10 mouse cellular contexts compared by ENCODE assay signal in the genomic region with DNA sequence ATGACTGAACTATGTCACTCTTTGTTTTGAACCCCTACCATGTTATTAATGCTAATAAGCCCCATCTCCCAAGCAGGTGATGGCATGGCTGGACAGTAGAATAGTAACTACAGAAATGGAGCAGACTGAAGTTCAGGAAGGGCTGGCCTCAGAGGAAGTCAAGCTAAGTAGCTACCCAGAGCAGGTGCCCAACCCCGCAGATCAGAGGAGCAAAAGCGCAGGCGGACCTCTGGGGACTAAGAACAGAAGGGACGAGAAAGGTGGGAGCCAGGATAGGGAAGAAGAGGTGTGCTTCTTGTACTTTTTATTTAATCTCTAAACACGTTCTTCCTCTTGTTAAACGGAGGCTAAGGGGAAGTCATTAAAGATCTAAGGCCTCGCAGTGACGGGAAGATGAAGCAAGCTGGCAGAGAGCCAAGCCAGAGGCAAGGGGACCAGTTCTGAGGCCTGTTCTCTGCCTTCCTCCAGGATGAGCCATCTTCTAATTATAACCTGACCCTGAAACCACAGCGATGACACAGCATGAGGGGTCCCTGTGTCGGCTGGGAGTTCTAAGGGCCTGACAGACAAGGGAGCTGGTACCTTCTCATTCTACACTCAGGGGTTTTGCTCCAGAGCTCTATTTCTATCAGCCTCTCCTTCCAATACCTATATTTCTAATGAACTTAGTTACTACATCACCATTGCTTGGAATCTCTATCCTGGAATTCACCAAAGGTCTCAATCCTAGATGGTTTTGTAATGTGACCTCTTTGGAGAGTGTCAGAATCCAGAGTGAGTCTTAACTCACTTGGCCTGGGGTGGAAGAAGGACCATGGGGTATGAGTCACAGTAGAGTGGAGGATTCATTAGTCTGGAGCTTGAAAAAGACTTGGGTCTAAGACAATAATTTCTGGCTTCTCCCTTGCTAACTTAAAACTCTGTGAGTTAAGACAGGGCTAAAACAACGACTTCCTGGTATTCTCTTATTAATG.
A peak's percentile ranks its signal among the peaks of the same experiment; 100 is the strongest.
DNase-seq lines count a peak whose midpoint lies in the region; ATAC-seq lines count a peak whose summit lies in the region.
"Had no signal": no experiment of that assay in that cellular context is flagged by ENCODE, and none has a peak within 500 bp of the region (broad histone marks: within the 10 kb centered on the region; RNA-seq: fewer than 3 reads in every experiment).

No protein-coding gene starts in this region.

- H3K4me2 ChIP-seq in heart, embryonic 14.5 days (ENCODE audit: low read length) = peak overlapping the region; percentile 14; the same call in 1 of the 2 replicates
- no peak overlapping the region for H3K4me2 ChIP-seq in liver, embryonic 13.5 days
- H3K4me2 ChIP-seq in intestine, embryonic 16.5 days (ENCODE audit: low read depth, low read length) = no peak overlapping the region

- 31% methylated on average over 11 of the region's 11 CpGs for WGBS in heart, embryonic 14.5 days
- 22% methylated on average over 11 of the region's 11 CpGs for WGBS in liver, embryonic 13.5 days (ENCODE audit: insufficient replicate concordance)
- WGBS in intestine, embryonic 16.5 days = 50% methylated on average over 11 of the region's 11 CpGs

- peaks cover 7 to 13% of the 10 kb centered on the region in 2 experiments for H3K4me1 ChIP-seq in heart, embryonic 14.5 days (ENCODE audit: control insufficient read depth in 2 of 2, insufficient read depth in 2 of 2, low read length in 2 of 2)
- H3K4me1 ChIP-seq in liver, embryonic 13.5 days (replicated peaks) = no peaks in the 10 kb centered on the region
- H3K4me1 ChIP-seq in intestine, embryonic 16.5 days (ENCODE audit: control insufficient read depth, insufficient read depth, low read length) = no peaks in the 10 kb centered on the region

- H3K36me3 ChIP-seq in heart, embryonic 14.5 days (ENCODE audit: control insufficient read depth, insufficient read depth, low read length) = no peaks in the 10 kb centered on the region
- no peaks in the 10 kb centered on the region for H3K36me3 ChIP-seq in liver, embryonic 13.5 days
- no peaks in the 10 kb centered on the region for H3K36me3 ChIP-seq in intestine, embryonic 16.5 days (ENCODE audit: control insufficient read depth, insufficient read depth, low read length)
- H3K36me3 ChIP-seq: G1E had no signal

- intact Hi-C loops in heart, postnatal 36 days (cut with DNase I) = no loop called here

- H3K9me3 ChIP-seq in heart, embryonic 14.5 days (ENCODE audit: control insufficient read depth, low read length) = no peaks in the 10 kb centered on the region
- no peaks in the 10 kb centered on the region for H3K9me3 ChIP-seq in liver, embryonic 13.5 days (replicated peaks)
- no peaks in the 10 kb centered on the region for H3K9me3 ChIP-seq in intestine, embryonic 16.5 days (ENCODE audit: control insufficient read depth, low read length)
- H3K9me3 ChIP-seq: G1E had no signal

- no peak overlapping the region for H3K9ac ChIP-seq in heart, embryonic 14.5 days (ENCODE audit: low read length)
- H3K9ac ChIP-seq in liver, embryonic 13.5 days = no peak overlapping the region
- H3K9ac ChIP-seq in intestine, embryonic 16.5 days (ENCODE audit: low read depth, low read length) = no peak overlapping the region

- H3K27me3 ChIP-seq in heart, embryonic 14.5 days (ENCODE audit: control insufficient read depth, insufficient read depth, low read length) = no peaks in the 10 kb centered on the region
- no peaks in the 10 kb centered on the region for H3K27me3 ChIP-seq in liver, embryonic 13.5 days
- no peaks in the 10 kb centered on the region for H3K27me3 ChIP-seq in intestine, embryonic 16.5 days (replicated peaks; ENCODE audit: control insufficient read depth, insufficient read depth, low read length)

- no peak overlapping the region for H3K27ac ChIP-seq in heart, embryonic 14.5 days (replicated peaks in 1 of 2; ENCODE audit: control insufficient read depth in 1 of 2, insufficient read depth in 1 of 2, low read depth in 2 of 2, low read length in 2 of 2)
- H3K27ac ChIP-seq in liver, embryonic 13.5 days = no peak overlapping the region
- H3K27ac ChIP-seq in intestine, embryonic 16.5 days (ENCODE audit: low read length) = no peak overlapping the region

- no peak overlapping the region for H3K4me3 ChIP-seq in heart, embryonic 14.5 days (ENCODE audit: control insufficient read depth in 1 of 2, insufficient read depth in 1 of 2, low read depth in 1 of 2, low read length in 2 of 2)
- H3K4me3 ChIP-seq in liver, embryonic 13.5 days (replicated peaks) = no peak overlapping the region
- no peak overlapping the region for H3K4me3 ChIP-seq in intestine, embryonic 16.5 days (ENCODE audit: low read length)

- ATAC-seq in heart, embryonic 14.5 days (ENCODE audit: insufficient number of reproducible peaks, insufficient read depth, low FRiP score, low read depth) = no peak
- ATAC-seq in liver, embryonic 13.5 days (ENCODE audit: low read depth) = no peak; the same call in 1 of the 2 replicates
- ATAC-seq in inflammation-experienced regulatory T-cells, adult 6 months = no peak
- ATAC-seq in intestine, embryonic 16.5 days = no peak

- DNase-seq in heart, postnatal 36 days = no peak
- DNase-seq in 3134 (ENCODE audit: extremely low read depth, insufficient read length, low spot score) = peak; percentile 46
- DNase-seq in adrenal gland, postnatal 10 days = peak; percentile 20
- DNase-seq in liver, embryonic 13.5 days = peak; percentile 3
- no peak for DNase-seq in natural killer cell, adult 2 months (ENCODE audit: low spot score in 2 of 2)
- DNase-seq: cerebellum, adult 8-10 months had no signal

Comparison
In these comparisons a context has a peak if more than half of its experiments do, and no peak if none do; other contexts are left out.
1. DNase-seq: peak in 3134 (single experiment), adrenal gland, postnatal 10 days (single experiment) and liver, embryonic 13.5 days (single experiment); none in heart, postnatal 36 days (0 of 2) and natural killer cell, adult 2 months (0 of 2).